Mouse (Mus musculus) c-Kit-negative CD71-positive TER-119-positive erythroid progenitor cells, embryonic 14.5 days (primary cell): ENCODE data around the gene Olfr12.

Source experiments
- DNase-seq: peaks from one replicate; pipeline ENCODE4 v3.0.0-alpha.2; 2013; ENCODE audit warnings: low read depth, low spot score

Olfr12 gene

GRCm38 (mm10) chr1:92617488-92617887, at the start of gene Olfr12:
Gene Olfr12, plus strand, starts transcription at chr1:92617788.
- no peak for DNase-seq

- no peak for DNase-seq
Observed at GRCm38 (mm10) chr1:92571022-92571421, 46.6 kb upstream of the Olfr12 start, which contains the start of gene Olfr1413. Gene Olfr1413, plus strand, starts transcription at chr1:92571322.

GRCm38 (mm10) chr1:92585479-92585878, 32.1 kb upstream of the Olfr12 start, which contains the start of gene Olfr1412:
Gene Olfr1412, plus strand, starts transcription at chr1:92585779.
- no peak for DNase-seq

- DNase-seq, result no peak
Observed at GRCm38 (mm10) chr1:92594111-92594510, 23.5 kb upstream of the Olfr12 start, which contains the start of gene Olfr1411. Gene Olfr1411, plus strand, starts transcription at chr1:92594411.

GRCm38 (mm10) chr1:92596019-92596418, 21.6 kb upstream of the Olfr12 start:
- DNase-seq, result no peak

- DNase-seq, result no peak
Observed at GRCm38 (mm10) chr1:92605482-92605881, 12.1 kb upstream of the Olfr12 start, which contains the start of gene Olfr1410. Gene Olfr1410, plus strand, starts transcription at chr1:92605782.

GRCm38 (mm10) chr1:92607711-92608110, 9.9 kb upstream of the Olfr12 start:
- DNase-seq, result no peak

- no peak for DNase-seq
Observed at GRCm38 (mm10) chr1:92611008-92611407, 6.6 kb upstream of the Olfr12 start.

GRCm38 (mm10) chr1:92613175-92613574, 4.4 kb upstream of the Olfr12 start:
- DNase-seq, result no peak

- DNase-seq, result no peak
Observed at GRCm38 (mm10) chr1:92614516-92614915, 3.1 kb upstream of the Olfr12 start.

- DNase-seq, result no peak
Observed at GRCm38 (mm10) chr1:92616046-92616445, 1.5 kb upstream of the Olfr12 start.

- DNase-seq, result no peak
Observed at GRCm38 (mm10) chr1:92618360-92618759, 772 bp downstream of the Olfr12 start.

GRCm38 (mm10) chr1:92628227-92628626, 10.6 kb downstream of the Olfr12 start:
- no peak for DNase-seq

GRCm38 (mm10) chr1:92632196-92632595, 14.6 kb downstream of the Olfr12 start:
- DNase-seq, result no peak

- DNase-seq, result no peak
Observed at GRCm38 (mm10) chr1:92632948-92633347, 15.4 kb downstream of the Olfr12 start.

GRCm38 (mm10) chr1:92633726-92634125, 16.1 kb downstream of the Olfr12 start:
- DNase-seq, result no peak

- DNase-seq, result no peak
Observed at GRCm38 (mm10) chr1:92634569-92634968, 17.0 kb downstream of the Olfr12 start.

- DNase-seq, result no peak
Observed at GRCm38 (mm10) chr1:92634976-92635599, 17.5 kb downstream of the Olfr12 start.

- no peak for DNase-seq
Observed at GRCm38 (mm10) chr1:92636015-92636414, 18.4 kb downstream of the Olfr12 start.

- no peak for DNase-seq
Observed at GRCm38 (mm10) chr1:92636676-92637075, 19.1 kb downstream of the Olfr12 start.

- DNase-seq, result no peak
Observed at GRCm38 (mm10) chr1:92637501-92638172, 20.0 kb downstream of the Olfr12 start.

GRCm38 (mm10) chr1:92638181-92638580, 20.6 kb downstream of the Olfr12 start:
- DNase-seq, result no peak

GRCm38 (mm10) chr1:92638736-92639135, 21.1 kb downstream of the Olfr12 start:
- no peak for DNase-seq
